Mouse (Mus musculus) urinary bladder, adult 18-20 months (tissue): ENCODE results near the gene Cd3eap.
A peak's percentile ranks its signal among the peaks of the same experiment; 100 is the strongest.

Experiments used
- DNase-seq, 2 experiments: peaks; one replicate each; pipeline ENCODE4 v3.0.0; 2022; ENCODE audit warnings: low spot score in 2 of 2, mixed read lengths in 2 of 2

Cd3eap gene

GRCm38 (mm10) chr7:19308454-19309277 is 50.6 kb downstream of the Cd3eap start:
- DNase-seq, result peak; percentile 90 to 94

- no peak for DNase-seq
Observed at GRCm38 (mm10) chr7:19307739-19308453, 51.4 kb downstream of the Cd3eap start.

- no peak for DNase-seq
Observed at GRCm38 (mm10) chr7:19306819-19307738, 52.2 kb downstream of the Cd3eap start.
